ENCODE assay signal across 15 mouse cellular contexts in genomic region chr3:16819218-16820122, GRCm38 (mm10).
A peak's percentile ranks its signal among the peaks of the same experiment; 100 is the strongest.
DNase-seq lines count a peak whose midpoint lies in the region; ATAC-seq lines count a peak whose summit lies in the region.
"Had no signal": no experiment of that assay in that cellular context is flagged by ENCODE, and none has a peak within 500 bp of the region (broad histone marks: within the 10 kb centered on the region; RNA-seq: fewer than 3 reads in every experiment).

No protein-coding gene starts in this region.

- peak; percentile 66 for ATAC-seq in forebrain, embryonic 15.5 days (replicated peaks)
- ATAC-seq in neural tube, embryonic 15.5 days (ENCODE audit: low FRiP score), result peak; percentile 82
- ATAC-seq in monocyte, adult 5-6 weeks (replicated peaks; ENCODE audit: insufficient number of reproducible peaks, low FRiP score, low TSS enrichment, poor library complexity, severe bottlenecking), result no peak

- intact Hi-C loops in left cerebral cortex, postnatal 4 days (cut with DNase I), result loop anchor here (2.0 to 10.0 kb wide), 5 partner anchors 118 to 1005 kb away; no protein-coding TSS in a partner anchor

- H3K9ac ChIP-seq in forebrain, embryonic 15.5 days (replicated peaks), result peak overlapping the region; percentile 6; the same call in 1 of the 2 replicates
- H3K9ac ChIP-seq in neural tube, embryonic 15.5 days (replicated peaks), result peak overlapping the region; percentile 32
- H3K9ac ChIP-seq: liver, embryonic 14.5 days had no signal

- no peaks in the 10 kb centered on the region for H3K9me3 ChIP-seq in forebrain, embryonic 15.5 days
- no peaks in the 10 kb centered on the region for H3K9me3 ChIP-seq in midbrain, embryonic 10.5 days (replicated peaks)
- H3K9me3 ChIP-seq in neural tube, embryonic 15.5 days (replicated peaks), result no peaks in the 10 kb centered on the region
- H3K9me3 ChIP-seq: limb, embryonic 10.5 days had no signal

- no peaks in the 10 kb centered on the region for H3K27me3 ChIP-seq in forebrain, embryonic 15.5 days
- no peaks in the 10 kb centered on the region for H3K27me3 ChIP-seq in midbrain, embryonic 10.5 days (ENCODE audit: low read depth, poor library complexity, severe bottlenecking)
- no peaks in the 10 kb centered on the region for H3K27me3 ChIP-seq in neural tube, embryonic 15.5 days (replicated peaks)

- peak; percentile 7 for DNase-seq in left cerebral cortex, postnatal 4 days
- no peak for DNase-seq in left cerebral cortex, adult 18-20 months (ENCODE audit: low spot score in 2 of 2)
- DNase-seq in midbrain, embryonic 10.5 days (ENCODE audit: low spot score), result no peak
- no peak for DNase-seq in kidney, postnatal 10 days
- DNase-seq in gastrocnemius, postnatal 25 days, result no peak
- DNase-seq: cerebellum, postnatal 25 days; heart, postnatal 4 days; kidney, adult 2 months; spleen, adult 18-20 months had no signal

- H3K27ac ChIP-seq in forebrain, embryonic 15.5 days (replicated peaks), result peak overlapping the region; percentile 77
- H3K27ac ChIP-seq in midbrain, embryonic 10.5 days (replicated peaks), result peak overlapping the region; percentile 59; the same call in 1 of the 2 replicates
- H3K27ac ChIP-seq in neural tube, embryonic 15.5 days (replicated peaks), result peak overlapping the region; percentile 90
- H3K27ac ChIP-seq: limb, embryonic 10.5 days; liver, embryonic 14.5 days had no signal

- H3K4me3 ChIP-seq in forebrain, embryonic 15.5 days, result no peak overlapping the region
- H3K4me3 ChIP-seq in midbrain, embryonic 10.5 days, result no peak overlapping the region
- H3K4me3 ChIP-seq in neural tube, embryonic 15.5 days (replicated peaks), result no peak overlapping the region
- H3K4me3 ChIP-seq: limb, embryonic 10.5 days had no signal

- WGBS in forebrain, embryonic 15.5 days, result 59% methylated on average over 4 of the region's 4 CpGs
- WGBS in midbrain, embryonic 10.5 days, result 83% methylated on average over 4 of the region's 4 CpGs
- 41% methylated on average over 4 of the region's 4 CpGs for WGBS in neural tube, embryonic 15.5 days

- 0 out of 2 replicates have a peak overlapping the region, but pooled peaks have one; percentile 12 for H3K4me2 ChIP-seq in forebrain, embryonic 15.5 days (replicated peaks)
- peak overlapping the region; percentile 43 for H3K4me2 ChIP-seq in neural tube, embryonic 15.5 days
- H3K4me2 ChIP-seq: heart, embryonic 11.5 days had no signal

- H3K4me1 ChIP-seq in forebrain, embryonic 15.5 days, result peaks cover 18% of the 10 kb centered on the region
- H3K4me1 ChIP-seq in midbrain, embryonic 10.5 days, result peaks cover 9% of the 10 kb centered on the region
- peaks cover 3% of the 10 kb centered on the region; the same call in 1 of the 2 replicates for H3K4me1 ChIP-seq in neural tube, embryonic 15.5 days
- H3K4me1 ChIP-seq: limb, embryonic 10.5 days had no signal

- no peaks in the 10 kb centered on the region for H3K36me3 ChIP-seq in forebrain, embryonic 15.5 days
- no peaks in the 10 kb centered on the region for H3K36me3 ChIP-seq in midbrain, embryonic 10.5 days
- H3K36me3 ChIP-seq in neural tube, embryonic 15.5 days, result no peaks in the 10 kb centered on the region
- H3K36me3 ChIP-seq: limb, embryonic 10.5 days had no signal
